Mouse (Mus musculus): ENCODE measurements at regions not wholly inside any gene's neighbourhood (a gene's known extent, or its start where the extent isn't known, plus 50 kb on each side); places are given as distances from the start of the nearest gene placed in this dataset.
A peak's percentile ranks its signal among the peaks of the same experiment; 100 is the strongest.

GRCm38 (mm10) chr15:28823526-28823925, 620.0 kb downstream of the Dnah5 start:
- peak; percentile 24 for DNase-seq (ENCODE audit: low read depth, low spot score)

- DNase-seq (ENCODE audit: low read depth, low spot score): no peak
Measured at GRCm38 (mm10) chr15:28834831-28835230, 631.3 kb downstream of the Dnah5 start.

DNA sequence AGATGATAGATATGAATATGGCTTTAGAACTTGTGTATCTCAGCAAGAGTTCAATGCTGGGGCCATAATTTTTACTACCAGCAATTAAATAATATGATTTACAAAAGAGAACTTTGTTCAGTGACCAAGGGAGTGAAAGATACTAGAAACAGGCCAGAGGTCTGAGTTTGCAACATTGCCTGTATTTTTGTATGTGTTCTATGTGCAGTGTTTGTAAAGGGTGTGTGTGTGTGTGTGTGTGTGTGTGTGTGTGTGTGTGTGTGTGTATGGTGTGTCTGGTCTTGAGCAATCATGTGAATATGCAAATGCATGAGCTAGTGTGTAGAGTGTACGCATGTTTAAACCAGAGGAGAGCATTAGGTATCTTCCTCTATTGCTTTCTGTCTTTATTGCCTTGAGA, 636.8 kb downstream of the Dnah5 start:
- DNase-seq (ENCODE audit: low read depth, low spot score): no peak

- DNase-seq (ENCODE audit: low read depth, low spot score): no peak
Measured at GRCm38 (mm10) chr15:28856419-28856818, 652.9 kb downstream of the Dnah5 start.

- DNase-seq (ENCODE audit: low read depth, low spot score): no peak
Measured at GRCm38 (mm10) chr15:28858176-28858575, 654.6 kb downstream of the Dnah5 start.

DNA sequence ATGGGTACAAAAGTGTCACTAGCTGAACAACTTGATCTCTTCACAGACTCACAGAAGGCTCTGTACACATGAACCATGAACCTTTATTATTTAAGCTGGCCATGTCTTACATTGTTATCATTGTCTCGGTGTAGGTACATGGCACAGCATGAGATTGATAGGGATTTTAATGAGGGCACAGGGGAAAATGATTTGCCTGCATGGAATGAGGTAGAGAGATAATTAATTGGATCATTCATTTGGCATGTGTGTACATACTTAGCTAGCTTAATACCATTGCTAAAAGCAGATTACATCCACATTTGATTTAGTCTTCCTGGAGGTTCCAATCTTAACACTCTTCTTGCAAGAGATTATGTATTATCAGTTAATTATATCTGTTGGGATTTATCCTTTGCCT, 660.5 kb downstream of the Dnah5 start:
- no peak for DNase-seq (ENCODE audit: low read depth, low spot score)

- DNase-seq (ENCODE audit: low read depth, low spot score): no peak
Measured at GRCm38 (mm10) chr15:28864913-28865312, 661.4 kb downstream of the Dnah5 start.

DNA sequence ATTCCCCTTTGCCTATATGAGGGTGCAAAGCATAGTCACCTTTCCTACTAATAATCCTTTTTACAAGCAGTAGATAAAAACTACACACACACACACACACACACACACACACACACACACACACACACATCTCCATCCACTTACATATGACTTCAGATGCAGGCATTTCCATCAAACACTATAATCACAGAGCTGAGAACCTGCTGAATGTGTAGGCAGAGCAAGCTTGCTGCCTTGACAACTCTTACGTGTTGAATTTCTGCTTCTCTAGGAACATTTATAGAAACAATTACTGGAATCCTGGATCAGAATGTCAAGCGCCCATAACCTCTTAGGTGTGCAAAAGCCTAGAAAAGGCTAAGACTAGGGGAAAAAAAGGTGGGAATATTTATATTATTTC, 669.4 kb downstream of the Dnah5 start:
- DNase-seq (ENCODE audit: low read depth, low spot score): no peak

- no peak for DNase-seq (ENCODE audit: low read depth, low spot score)
Measured at GRCm38 (mm10) chr15:28896248-28896808, 692.8 kb downstream of the Dnah5 start.

DNA sequence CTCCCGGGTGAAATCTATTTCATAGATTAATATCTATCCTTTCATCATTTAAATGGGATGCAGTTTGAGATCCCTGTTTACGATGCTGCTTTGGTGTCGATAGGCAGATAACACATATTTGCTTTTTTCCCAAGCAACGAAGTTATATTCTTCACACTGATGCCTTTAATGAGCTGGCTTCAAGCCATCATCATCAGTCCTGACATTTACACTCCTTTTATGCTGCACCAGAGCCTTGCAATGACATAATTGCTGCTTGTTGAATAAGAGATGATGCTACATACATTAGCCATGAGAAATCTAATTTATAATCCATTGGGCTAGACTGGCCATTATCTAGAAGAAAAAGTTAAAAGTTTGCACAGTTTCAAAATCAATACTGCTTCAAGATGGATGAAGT, 718.9 kb downstream of the Dnah5 start:
- DNase-seq (ENCODE audit: low read depth, low spot score): no peak

GRCm38 (mm10) chr15:28948245-28948644, 744.7 kb downstream of the Dnah5 start:
- DNase-seq (ENCODE audit: low read depth, low spot score): no peak
